Mouse (Mus musculus): ENCODE measurements around the gene Erich4. TPM values are rescaled to one million over a fixed set of nuclear protein-coding genes. Genes with fewer than 3 reads are reported as not detected.
"Not testable (repeated sequence)": the region's sequence is repeated elsewhere in the genome, so short reads cannot be mapped to it uniquely, and the experiment has no call there.

Gene Erich4
- polyA plus RNA-seq, 1 experiment from 2014 or later = 3.2 TPM

DNA sequence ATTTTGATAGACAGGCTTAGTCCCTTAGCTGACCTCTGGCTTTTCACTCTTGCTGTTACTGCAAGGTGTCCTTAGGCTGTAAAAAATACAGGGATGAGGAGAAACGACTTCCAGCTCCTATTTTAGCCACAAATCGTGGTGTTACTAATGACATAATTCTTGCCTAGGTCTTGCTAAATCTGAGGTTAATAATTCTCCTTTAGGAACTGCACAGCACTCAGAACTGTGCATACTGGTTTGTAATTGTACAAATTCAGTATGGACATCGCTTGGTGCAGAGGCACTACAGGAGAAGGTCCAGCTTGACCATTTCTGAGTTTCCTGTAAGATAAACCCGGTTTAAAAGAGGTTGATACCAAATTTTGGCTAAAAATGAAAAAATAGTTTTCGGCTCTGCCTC, 41.9 kb downstream of the Erich4 start:
- not testable (repeated sequence) for H3K4me1 ChIP-seq; H3K36me3 ChIP-seq; H3K27me3 ChIP-seq (replicated peaks); ATAC-seq (ENCODE audit: insufficient read depth, low FRiP score, low read depth); H3K4me3 ChIP-seq (replicated peaks); H3K9ac ChIP-seq; H3K9me3 ChIP-seq; H3K27ac ChIP-seq; H3K4me2 ChIP-seq
- WGBS = 67% methylated on average over 5 of the region's 5 CpGs

DNA sequence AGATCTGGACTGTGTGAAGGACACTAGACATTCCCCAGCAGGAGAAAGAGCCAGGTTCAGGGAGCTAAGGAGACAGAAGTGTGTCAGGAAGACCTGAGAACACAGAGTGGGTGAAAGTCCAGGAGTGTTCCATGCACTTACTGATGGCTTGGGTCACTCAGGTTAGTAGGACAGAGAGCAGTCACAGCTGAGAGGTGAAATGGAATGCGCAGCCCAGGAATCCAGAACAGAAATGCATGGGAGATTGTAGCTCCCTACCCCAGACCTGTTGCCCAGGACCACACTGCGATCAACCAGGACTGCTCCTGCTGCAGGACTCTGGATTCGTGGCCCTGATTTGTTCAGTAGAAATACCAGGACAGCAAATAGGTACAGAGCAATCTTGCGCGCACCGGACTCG, 47.0 kb downstream of the Erich4 start:
- WGBS = 96% methylated on average over 7 of the region's 7 CpGs
- Histone ChIP-seq H3K4me1 (no peaks in the 10 kb centered on the region), H3K9ac (no peak overlapping the region), H3K4me3 (replicated peaks) (no peak overlapping the region), H3K27ac (no peak overlapping the region), H3K4me2 (no peak overlapping the region), H3K36me3 (no peaks in the 10 kb centered on the region), H3K9me3 (no peaks in the 10 kb centered on the region), H3K27me3 (replicated peaks) (no peaks in the 10 kb centered on the region)
- ATAC-seq (ENCODE audit: insufficient read depth, low FRiP score, low read depth) = no peak

Other genes with a start within 250 kb of the Erich4 start
- gene Cnfn, start 246.2 kb downstream of the Erich4 start, polyA plus RNA-seq (2015; fragmentation: Nextera tagmentation; extraction: Ambion mirVana) = 107 and 419 TPM in 2 replicates
- gene Lipe, start 217.2 kb downstream of the Erich4 start, polyA plus RNA-seq (2015; fragmentation: Nextera tagmentation; extraction: Ambion mirVana) = 8.3 and 8.4 TPM in 2 replicates
- 0.36 and 0.42 TPM in 2 replicates for gene Cxcl17, start 203.0 kb downstream of the Erich4 start, polyA plus RNA-seq (2015; fragmentation: Nextera tagmentation; extraction: Ambion mirVana)
- gene Ceacam1, start 138.3 kb downstream of the Erich4 start, polyA plus RNA-seq (2015; fragmentation: Nextera tagmentation; extraction: Ambion mirVana) = 32.4 and 54.7 TPM in 2 replicates
- not detected in 2 replicates for gene Ceacam2, start 76.0 kb downstream of the Erich4 start, polyA plus RNA-seq (2015; fragmentation: Nextera tagmentation; extraction: Ambion mirVana)
- gene Dmac2, start 3.5 kb upstream of the Erich4 start, polyA plus RNA-seq (2015; fragmentation: Nextera tagmentation; extraction: Ambion mirVana) = 33.0 and 38.0 TPM in 2 replicates
- 11.3 and 12.3 TPM in 2 replicates for gene B3gnt8, start 10.8 kb upstream of the Erich4 start, polyA plus RNA-seq (2015; fragmentation: Nextera tagmentation; extraction: Ambion mirVana)
- 54.5 and 56.8 TPM in 2 replicates for gene Bckdha, start 43.1 kb upstream of the Erich4 start, polyA plus RNA-seq (2015; fragmentation: Nextera tagmentation; extraction: Ambion mirVana)
- 71.8 and 79.8 TPM in 2 replicates for gene Exosc5, start 43.3 kb upstream of the Erich4 start, polyA plus RNA-seq (2015; fragmentation: Nextera tagmentation; extraction: Ambion mirVana)
- 3.0 and 4.0 TPM in 2 replicates for gene Tmem91, start 59.3 kb upstream of the Erich4 start, polyA plus RNA-seq (2015; fragmentation: Nextera tagmentation; extraction: Ambion mirVana)
- 23.2 and 25.3 TPM in 2 replicates for gene B9d2, start 64.9 kb upstream of the Erich4 start, polyA plus RNA-seq (2015; fragmentation: Nextera tagmentation; extraction: Ambion mirVana)
- 3.9 and 4.1 TPM in 2 replicates for gene Tgfb1, start 71.1 kb upstream of the Erich4 start, polyA plus RNA-seq (2015; fragmentation: Nextera tagmentation; extraction: Ambion mirVana)
- 16.9 and 19.6 TPM in 2 replicates for gene Ccdc97, start 103.2 kb upstream of the Erich4 start, polyA plus RNA-seq (2015; fragmentation: Nextera tagmentation; extraction: Ambion mirVana)
- gene Hnrnpul1, start 138.9 kb upstream of the Erich4 start, polyA plus RNA-seq (2015; fragmentation: Nextera tagmentation; extraction: Ambion mirVana) = 49.0 and 54.2 TPM in 2 replicates
- gene Axl, start 172.8 kb upstream of the Erich4 start, polyA plus RNA-seq (2015; fragmentation: Nextera tagmentation; extraction: Ambion mirVana) = 83.7 and 88.6 TPM in 2 replicates
- gene Cyp2s1, start 201.0 kb upstream of the Erich4 start, polyA plus RNA-seq (2015; fragmentation: Nextera tagmentation; extraction: Ambion mirVana) = 35.3 and 35.6 TPM in 2 replicates